Mouse (Mus musculus) erythroblast, embryonic 14.5 days (primary cell): ENCODE data around the gene Kcnh3.

Experiments used
- GATA1 ChIP-seq: IDR thresholded peaks from 2 replicates; pipeline ENCODE4 v1.6.1; 2012; ENCODE audit warnings: low read length, inconsistent platforms, mixed read lengths
- TAL1 ChIP-seq: IDR thresholded peaks from 3 replicates; pipeline ENCODE4 v1.6.1; 2012; ENCODE audit warnings: low read length, inconsistent platforms, mixed read lengths

DNA sequence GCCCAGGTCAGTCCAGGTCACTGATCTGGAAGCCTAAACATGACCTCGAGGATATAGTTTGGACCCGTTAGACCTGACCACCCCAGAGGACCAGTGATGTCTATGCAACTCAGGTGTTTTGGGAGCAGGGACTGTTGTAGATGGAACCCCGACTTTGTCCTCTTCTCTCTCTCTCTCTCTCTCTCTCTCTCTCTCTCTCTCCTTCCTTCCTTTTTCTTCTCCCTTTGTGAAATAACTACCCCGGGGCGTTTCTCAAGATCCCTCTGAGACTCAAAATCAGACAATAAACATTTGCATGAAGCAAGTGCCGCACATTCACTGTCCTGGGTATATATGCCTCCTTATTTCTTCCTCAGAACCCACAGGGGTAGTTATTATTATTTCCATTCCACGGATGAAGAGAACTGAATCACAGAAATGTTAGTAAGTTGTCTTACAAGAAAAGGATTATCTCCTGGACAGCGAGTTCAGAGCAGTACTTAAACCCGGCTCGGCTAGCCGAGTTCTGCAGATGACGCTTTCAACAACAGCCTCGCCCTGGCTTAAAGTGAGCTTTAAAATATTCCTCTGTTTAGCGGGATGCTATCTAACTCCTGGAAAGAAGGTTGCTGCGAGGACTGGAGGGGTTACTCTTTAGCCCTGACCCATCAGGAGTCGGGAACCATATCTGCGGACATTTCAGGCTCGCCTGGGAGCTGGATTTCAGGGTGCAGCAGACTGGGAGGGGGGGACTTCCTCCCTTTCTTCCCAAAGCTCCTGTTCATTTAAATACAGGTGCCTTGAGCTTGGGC, 1.7 kb upstream of the Kcnh3 start:
- TF ChIP-seq GATA1 (no peak), TAL1 (no peak)
